Mouse (Mus musculus) retina, embryonic 14.5 days (tissue): ENCODE measurements around the gene Alk.

Experiments used
- DNase-seq: peaks from one replicate; pipeline ENCODE4 v3.0.0-alpha.2; 2015; ENCODE audit warnings: low spot score

The Alk gene

GRCm38 (mm10) chr17:72253411-72253810, 351.0 kb downstream of the Alk start:
- DNase-seq: no peak

DNA sequence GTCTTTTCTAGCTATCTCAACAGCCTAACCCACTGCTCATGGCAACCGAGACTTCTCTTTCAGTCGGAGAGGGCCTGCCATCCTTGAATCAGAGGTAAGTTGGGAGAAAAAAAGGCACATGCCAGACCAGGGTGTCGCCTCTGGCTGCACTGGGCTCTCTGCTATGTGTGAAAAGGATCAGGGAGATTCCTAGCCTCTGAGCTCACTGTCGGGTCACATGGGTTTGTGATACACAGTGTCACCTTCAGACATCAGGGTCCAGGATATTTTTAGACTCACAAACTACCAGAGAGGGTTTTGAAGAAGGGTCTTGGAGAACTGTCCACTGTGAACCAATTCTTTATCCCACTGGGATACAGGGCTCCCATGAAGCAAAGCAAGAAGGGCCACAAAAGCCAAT, 352.9 kb downstream of the Alk start:
- DNase-seq: no peak

DNA sequence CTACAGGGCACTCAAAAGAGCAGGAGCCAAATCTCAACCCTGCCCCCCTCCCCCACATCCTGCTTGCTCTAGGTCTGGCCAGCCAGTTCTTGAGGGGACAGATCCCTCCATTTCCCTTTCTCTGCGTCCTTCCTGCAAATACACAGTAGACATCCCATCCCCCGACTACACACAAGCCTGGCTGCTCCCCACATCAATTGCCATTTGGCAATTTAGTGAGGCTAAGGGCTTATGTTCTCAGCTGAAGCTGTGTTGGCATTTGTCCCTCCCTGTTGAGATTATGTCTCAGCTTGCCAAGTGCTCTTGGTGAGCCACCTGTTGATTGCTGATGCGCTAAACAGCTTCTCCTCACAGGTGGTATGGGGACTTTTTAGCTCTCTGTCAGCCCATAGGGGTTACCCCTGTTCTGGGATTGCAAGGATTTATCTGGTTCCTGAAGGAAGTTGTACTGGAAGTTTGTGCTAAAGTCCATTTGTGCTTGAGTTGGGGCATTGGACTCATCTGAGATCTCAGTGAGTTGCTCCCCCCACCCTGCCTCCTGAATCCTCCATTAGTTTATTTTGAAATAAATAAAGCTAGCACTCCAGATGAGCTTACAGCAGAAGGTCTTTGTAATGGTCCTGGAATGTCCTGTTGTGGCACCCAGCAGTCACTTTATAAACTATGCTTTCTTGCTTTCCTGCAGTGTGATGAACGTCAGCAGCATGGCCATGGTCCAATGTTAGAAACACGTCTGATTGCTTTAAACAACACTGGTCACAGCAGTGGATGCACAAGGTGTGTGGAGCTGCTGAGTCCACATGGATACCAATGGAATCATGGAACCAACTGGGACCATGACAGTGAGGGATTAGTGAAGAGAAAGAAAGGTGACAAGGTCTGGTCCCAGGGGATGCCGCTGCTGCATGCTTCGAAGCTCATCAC, 353.7 kb downstream of the Alk start:
- DNase-seq: no peak

DNA sequence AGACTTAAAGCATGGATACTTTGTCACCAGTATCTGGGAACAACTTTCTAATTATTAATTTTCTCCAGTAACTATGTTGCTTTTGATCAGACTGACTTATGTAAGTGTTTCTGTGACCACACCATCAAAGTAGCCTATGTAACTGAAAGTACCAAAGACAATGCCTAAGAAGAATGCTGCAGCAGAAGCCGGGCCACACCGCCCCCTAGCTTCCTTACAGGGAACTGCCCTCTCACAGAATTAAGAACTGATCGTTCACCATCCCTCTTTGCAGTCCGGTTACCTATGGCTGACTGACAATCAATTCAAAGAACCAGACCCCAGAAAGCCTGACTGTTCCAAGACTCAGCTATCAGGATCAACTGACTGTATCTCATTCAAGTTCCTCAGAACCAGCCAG, 362.4 kb downstream of the Alk start:
- DNase-seq: peak; percentile 71

DNA sequence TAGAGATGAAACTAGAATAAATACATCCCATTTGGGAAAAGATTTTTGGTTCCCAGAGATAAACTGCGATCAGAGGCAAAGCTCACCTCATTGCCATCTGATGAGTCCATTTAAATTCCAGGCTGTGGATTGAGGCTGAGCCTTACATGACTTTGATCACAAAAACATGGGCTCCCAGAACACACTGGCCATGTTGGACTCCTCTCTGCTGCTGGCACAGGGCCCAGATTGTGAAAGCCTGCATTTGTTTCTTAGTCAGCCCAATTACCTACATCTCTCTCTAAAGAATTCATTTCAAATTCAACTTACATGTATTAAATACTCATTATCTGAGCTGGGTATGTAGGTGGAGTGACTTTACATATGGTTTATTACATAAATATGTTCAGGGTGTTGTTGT, 367.1 kb downstream of the Alk start:
- no peak for DNase-seq

DNA sequence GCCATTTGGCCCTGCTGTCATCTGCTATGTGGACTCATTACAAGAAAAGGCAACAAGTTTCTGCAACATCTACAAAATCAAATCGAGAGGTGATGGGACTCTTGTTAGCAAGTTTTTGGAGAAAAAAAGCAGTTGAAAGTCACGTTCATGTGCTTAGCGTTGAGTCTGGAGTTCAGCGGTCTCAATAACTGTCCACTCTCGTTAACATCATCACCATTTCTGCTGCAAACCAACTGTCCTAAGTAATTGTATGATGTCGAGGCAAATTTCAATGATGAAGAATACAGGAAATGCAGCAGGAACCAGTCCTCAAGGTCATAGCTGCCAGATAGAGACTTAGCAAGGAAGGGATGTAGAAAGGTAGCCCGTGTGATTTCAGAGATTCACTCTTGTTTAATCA, 373.5 kb downstream of the Alk start:
- peak; percentile 69 for DNase-seq

GRCm38 (mm10) chr17:72218816-72219215, 385.6 kb downstream of the Alk start:
- no peak for DNase-seq

GRCm38 (mm10) chr17:72197576-72197975, 406.9 kb downstream of the Alk start:
- no peak for DNase-seq

DNA sequence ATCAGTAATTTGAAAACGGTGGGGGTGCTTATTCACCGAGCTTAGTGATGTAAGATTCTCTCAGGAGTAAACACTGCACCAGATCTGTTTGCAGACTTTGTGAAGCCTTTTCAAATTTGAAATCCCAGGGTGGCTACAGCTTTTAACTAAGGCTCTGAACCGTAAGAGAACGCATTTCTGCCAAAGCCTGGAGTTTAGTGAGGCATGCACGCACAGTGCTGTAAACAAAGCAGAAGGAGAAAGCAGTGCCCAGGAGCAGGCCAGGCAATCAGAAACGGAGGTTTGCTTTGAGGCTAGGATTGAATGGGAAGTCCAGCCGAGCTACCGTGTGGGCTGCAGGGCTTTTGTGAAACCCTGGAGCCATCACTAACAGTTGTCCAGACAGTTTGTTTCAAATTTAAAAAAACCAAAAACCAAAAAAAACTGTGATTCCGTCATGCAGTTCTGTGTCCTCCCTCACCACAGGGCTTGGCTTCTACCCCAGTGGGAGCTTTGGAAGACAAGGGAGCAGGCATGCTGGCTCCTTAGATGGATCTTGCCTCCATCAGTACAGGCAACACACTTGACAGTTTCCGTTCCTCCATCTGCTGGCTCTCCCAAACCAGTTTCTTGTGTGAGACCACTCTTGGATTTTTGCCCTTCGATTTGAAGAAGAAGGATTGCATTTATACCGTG, 409.3 kb downstream of the Alk start:
- DNase-seq: peak; percentile 51

DNA sequence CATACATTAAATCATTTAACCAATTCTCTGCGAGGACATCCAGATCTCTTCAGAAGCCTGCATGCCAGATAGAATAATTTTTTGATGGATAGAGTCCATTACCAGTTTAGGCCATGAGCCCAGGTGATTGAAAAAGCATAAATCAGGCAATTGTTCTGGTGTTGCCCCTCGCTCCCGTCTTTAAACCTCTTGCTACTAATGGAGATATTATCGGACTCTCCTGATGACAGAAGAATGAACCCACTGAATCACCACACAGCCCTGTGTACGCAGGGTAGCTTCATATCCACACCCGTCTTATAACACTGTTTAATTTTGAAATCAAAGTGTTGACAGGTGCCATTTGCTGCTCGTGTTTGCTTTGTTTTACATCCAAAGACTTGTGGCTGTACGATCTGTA, 413.9 kb downstream of the Alk start:
- no peak for DNase-seq

GRCm38 (mm10) chr17:72187026-72187425, 417.4 kb downstream of the Alk start:
- no peak for DNase-seq

- DNase-seq: no peak
Observed at GRCm38 (mm10) chr17:72182414-72182813, 422.0 kb downstream of the Alk start.

GRCm38 (mm10) chr17:72180200-72180599, 424.2 kb downstream of the Alk start:
- no peak for DNase-seq

DNA sequence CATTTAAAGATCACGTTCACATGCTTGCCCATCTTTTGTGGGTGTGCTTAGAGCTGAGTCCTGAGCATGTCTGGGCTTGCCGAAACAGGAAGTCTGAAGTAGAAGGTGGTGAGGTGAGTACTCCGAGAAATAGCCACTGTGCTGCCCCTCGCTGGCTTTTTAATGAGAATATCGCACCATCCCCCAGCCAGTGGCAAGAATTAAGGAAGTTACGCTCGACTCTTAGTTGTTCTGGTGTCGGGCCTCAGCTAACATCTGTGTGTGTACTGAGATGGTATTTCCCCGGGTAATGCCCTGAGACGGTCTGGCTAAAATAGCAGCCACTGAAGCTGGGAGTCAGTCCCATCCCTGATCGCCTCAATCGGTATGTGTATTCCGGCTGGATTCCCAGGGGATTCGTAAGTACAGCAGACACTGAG, 424.7 kb downstream of the Alk start:
- no peak for DNase-seq

DNA sequence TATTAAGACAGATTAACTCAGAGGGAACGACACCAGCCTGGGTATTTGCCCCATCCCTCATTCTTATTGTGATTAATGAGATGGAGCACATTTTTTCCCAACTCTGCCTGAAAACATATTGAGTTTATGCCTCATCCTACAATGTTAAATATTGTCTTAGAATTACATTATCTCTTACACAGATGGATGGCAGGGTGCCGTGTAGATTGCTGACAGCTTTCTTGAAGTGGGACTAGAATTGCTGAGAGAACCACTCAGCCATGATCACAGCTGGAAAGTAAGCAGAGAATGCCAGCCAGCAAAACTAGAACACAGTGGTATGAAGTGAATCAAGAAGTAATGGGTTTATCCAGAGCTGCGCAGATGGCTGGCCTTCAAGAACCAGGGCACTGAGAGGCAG, 430.6 kb downstream of the Alk start:
- no peak for DNase-seq

- no peak for DNase-seq
Observed at GRCm38 (mm10) chr17:72168152-72168551, 436.3 kb downstream of the Alk start.

- no peak for DNase-seq
Observed at GRCm38 (mm10) chr17:72158857-72159385, 445.5 kb downstream of the Alk start.

- DNase-seq: no peak
Observed at GRCm38 (mm10) chr17:72157830-72158629, 446.4 kb downstream of the Alk start.

DNA sequence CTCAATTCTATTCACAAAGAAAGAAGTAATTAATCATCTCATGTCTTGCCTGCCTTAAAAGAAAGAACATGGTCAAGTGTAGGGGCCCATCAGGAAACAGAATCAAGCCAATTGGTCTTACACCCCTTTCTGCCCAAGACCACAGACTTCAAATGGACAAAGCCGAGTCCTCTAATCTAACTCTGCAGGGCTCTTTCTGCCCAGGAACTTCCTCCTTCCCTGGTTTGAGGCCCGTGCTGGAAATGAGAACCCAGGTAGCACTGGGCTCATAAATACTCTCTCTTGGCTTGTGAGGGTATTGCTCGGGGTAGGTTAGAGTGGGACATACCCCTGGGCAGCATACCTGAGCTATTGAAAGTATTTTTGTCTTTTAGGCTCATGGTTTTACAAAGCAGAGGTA, 451.4 kb downstream of the Alk start:
- DNase-seq: no peak

GRCm38 (mm10) chr17:72144946-72145598, 459.4 kb downstream of the Alk start:
- no peak for DNase-seq

DNA sequence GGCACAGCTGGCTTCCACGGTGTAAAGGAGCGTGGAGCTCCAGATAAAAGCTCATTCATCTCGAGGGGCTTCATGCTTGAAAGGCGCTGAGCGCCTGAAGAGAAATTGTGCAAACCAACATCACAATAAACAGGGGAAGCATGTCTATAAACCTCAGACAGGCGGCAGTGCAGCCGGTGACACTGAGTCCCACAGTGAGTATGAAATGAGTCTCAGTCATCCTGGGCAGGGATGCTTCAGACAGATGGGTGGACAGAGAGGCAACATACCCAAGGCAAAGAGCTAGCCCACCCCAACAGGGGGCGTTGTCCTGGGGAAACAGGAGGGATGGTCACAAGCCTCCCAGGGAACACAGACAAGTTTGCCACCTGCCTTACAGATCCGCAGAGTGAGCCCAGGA, 460.0 kb downstream of the Alk start:
- no peak for DNase-seq
